Mouse (Mus musculus) C2C12 (cell line): Measurements from ENCODE around the gene Tatdn3. TPM values are rescaled to one million over a fixed set of nuclear protein-coding genes. Genes with fewer than 3 reads are reported as not detected.
A peak's percentile ranks its signal among the peaks of the same experiment; 100 is the strongest.

Experiments used
- H3K27me3 ChIP-seq: one replicate; pipeline ENCODE4 v1.6.1; 2011; ENCODE audit not compliant: control insufficient read depth, insufficient read depth, insufficient read length
- H3K36me3 ChIP-seq: one replicate; pipeline ENCODE4 v1.6.1; 2011; ENCODE audit not compliant: control insufficient read depth, insufficient read depth
- H3K4me3 ChIP-seq: one replicate; pipeline ENCODE4 v1.5.1; 2011; ENCODE audit warnings: mild to moderate bottlenecking, control low read depth; ENCODE audit not compliant: poor library complexity, insufficient read depth, severe bottlenecking
- H3K79me2 ChIP-seq: one replicate; pipeline ENCODE4 v1.6.1; 2011; ENCODE audit not compliant: control insufficient read depth, insufficient read depth
- H3K79me3 ChIP-seq: one replicate; pipeline ENCODE4 v1.6.1; 2011; ENCODE audit warnings: low read depth, control low read depth
- H3ac ChIP-seq: one replicate; pipeline ENCODE3; 2011; ENCODE audit warnings: low read depth; ENCODE audit not compliant: control insufficient read depth, insufficient read length
- CEBPB ChIP-seq: IDR thresholded peaks from one replicate; pipeline ENCODE4 v1.6.1; 2011; ENCODE audit warnings: low read depth, mild to moderate bottlenecking, control low read depth, moderate library complexity
- CTCF ChIP-seq: IDR thresholded peaks from one replicate; pipeline ENCODE4 v1.5.1; 2011; ENCODE audit not compliant: control insufficient read depth, insufficient read depth, insufficient read length
- FOSL1 ChIP-seq: IDR thresholded peaks from one replicate; pipeline ENCODE4 v1.8.0; 2011; ENCODE audit warnings: mild to moderate bottlenecking, low read length; ENCODE audit not compliant: poor library complexity, insufficient read depth, severe bottlenecking
- MAX ChIP-seq: IDR thresholded peaks from one replicate; pipeline ENCODE4 v1.6.1; 2011; ENCODE audit warnings: mild to moderate bottlenecking, control low read depth
- MYOD1 ChIP-seq: IDR thresholded peaks from one replicate; pipeline ENCODE4 v1.6.1; 2011; ENCODE audit warnings: low read depth; ENCODE audit not compliant: control insufficient read depth, insufficient read length
- MYOG ChIP-seq: IDR thresholded peaks from one replicate; pipeline ENCODE4 v1.6.1; 2011; ENCODE audit not compliant: control insufficient read depth, insufficient read length; ENCODE audit errors: extremely low read depth
- USF1 ChIP-seq: IDR thresholded peaks from one replicate; pipeline ENCODE4 v1.6.1; 2011; ENCODE audit warnings: low read depth, mild to moderate bottlenecking, control low read depth, moderate library complexity
- polyA plus RNA-seq: library from polyadenylated mRNA; unstranded; fragments of >200 nt; fragmentation: generic; extraction: Trizol; gene quantifications from one replicate; pipeline ENCODE4 v1.2.1, GENCODE M21; 2012; ENCODE audit warnings: missing spikeins

The Tatdn3 gene
- polyA plus RNA-seq, 1 experiment: 6.1 TPM

- Histone ChIP-seq H3K79me3 (no peaks in the 10 kb centered on the region), H3ac (no peak overlapping the region), H3K79me2 (no peaks in the 10 kb centered on the region), H3K36me3 (no peaks in the 10 kb centered on the region), H3K4me3 (no peak overlapping the region), H3K27me3 (peaks cover 3% of the 10 kb centered on the region)
- TF ChIP-seq MYOD1 (peak; percentile 55), MYOG (no peak)
These were observed 40.1 kb upstream of the Tatdn3 start for GRCm38 (mm10) chr1:191102730-191103370.

- H3ac ChIP-seq: no peak overlapping the region
- H3K79me2 ChIP-seq: no peaks in the 10 kb centered on the region
- TF ChIP-seq MAX (no peak), USF1 (no peak), CEBPB (no peak), MYOD1 (no peak), FOSL1 (no peak), MYOG (no peak)
- no peaks in the 10 kb centered on the region for H3K36me3 ChIP-seq
- no peaks in the 10 kb centered on the region for H3K27me3 ChIP-seq
- no peaks in the 10 kb centered on the region for H3K79me3 ChIP-seq
- no peak overlapping the region for H3K4me3 ChIP-seq
These were observed 37.1 kb upstream of the Tatdn3 start for GRCm38 (mm10) chr1:191099772-191100291.

- H3K36me3 ChIP-seq: no peaks in the 10 kb centered on the region
- TF ChIP-seq MAX (no peak), MYOD1 (no peak), USF1 (no peak), CEBPB (no peak)
- no peaks in the 10 kb centered on the region for H3K27me3 ChIP-seq
- no peaks in the 10 kb centered on the region for H3K79me3 ChIP-seq
- H3K4me3 ChIP-seq: no peak overlapping the region
- H3ac ChIP-seq: no peak overlapping the region
- no peaks in the 10 kb centered on the region for H3K79me2 ChIP-seq
These were observed 36.4 kb upstream of the Tatdn3 start for GRCm38 (mm10) chr1:191099114-191099513.

GRCm38 (mm10) chr1:191097802-191098747 lies 35.3 kb upstream of the Tatdn3 start, which contains the start of gene Batf3:
Gene Batf3 (plus strand): TSS chr1:191097847.
- no peak for TF ChIP-seq CEBPB
- TF ChIP-seq CTCF: peak; percentile 52
- no peak for TF ChIP-seq FOSL1
- no peak for TF ChIP-seq MYOD1
- no peaks in the 10 kb centered on the region for H3K36me3 ChIP-seq
- peak within 1 kb of the TSS; percentile 7 for H3ac ChIP-seq
- no peaks in the 10 kb centered on the region for H3K27me3 ChIP-seq
- H3K79me3 ChIP-seq: no peaks in the 10 kb centered on the region
- H3K79me2 ChIP-seq: no peaks in the 10 kb centered on the region
- H3K4me3 ChIP-seq: no peak within 1 kb of the TSS

- H3K79me2 ChIP-seq: no peaks in the 10 kb centered on the region
- TF ChIP-seq MYOG (no peak), USF1 (no peak), MAX (no peak), FOSL1 (no peak), CEBPB (no peak), MYOD1 (no peak), CTCF (no peak)
- no peaks in the 10 kb centered on the region for H3K79me3 ChIP-seq
- no peaks in the 10 kb centered on the region for H3K36me3 ChIP-seq
- H3ac ChIP-seq: no peak overlapping the region
- no peak overlapping the region for H3K4me3 ChIP-seq
- H3K27me3 ChIP-seq: no peaks in the 10 kb centered on the region
These were observed 34.3 kb upstream of the Tatdn3 start for GRCm38 (mm10) chr1:191096871-191097681.
